Mouse (Mus musculus) midbrain, embryonic 10.5 days (tissue): ENCODE data around the gene Pth. TPM values are rescaled to one million over a fixed set of nuclear protein-coding genes. Genes with fewer than 3 reads are reported as not detected.

Source experiments
- DNase-seq: peaks from one replicate; pipeline ENCODE4 v3.0.0-alpha.2; 2017; ENCODE audit warnings: low spot score
- H3K27ac ChIP-seq: fragments of 300-500 bp; sonication (generic); replicated peaks from 2 replicates; pipeline ENCODE4 v1.5.1; 2016; ENCODE audit warnings: mild to moderate bottlenecking
- H3K27me3 ChIP-seq: fragments of 300-500 bp; sonication (generic); 2 replicates; pipeline ENCODE4 v1.6.1; 2016; ENCODE audit warnings: low read depth, mild to moderate bottlenecking; ENCODE audit not compliant: poor library complexity, severe bottlenecking
- H3K36me3 ChIP-seq: fragments of 300-500 bp; sonication (generic); 2 replicates; pipeline ENCODE4 v1.6.1; 2016; ENCODE audit warnings: mild to moderate bottlenecking, moderate library complexity
- H3K4me1 ChIP-seq: fragments of 300-500 bp; sonication (generic); 2 replicates; pipeline ENCODE4 v1.6.1; 2016
- H3K4me3 ChIP-seq: fragments of 300-500 bp; sonication (generic); 2 replicates; pipeline ENCODE4 v1.5.1; 2016; ENCODE audit warnings: mild to moderate bottlenecking, moderate library complexity
- H3K9me3 ChIP-seq: fragments of 300-500 bp; sonication (generic); replicated peaks from 2 replicates; pipeline ENCODE4 v1.6.1; 2016; ENCODE audit warnings: mild to moderate bottlenecking
- WGBS: fragments of 180-500 bp; shearing (Covaris S2); methylation state at CpG from one replicate; pipeline ENCODE4 v1.1.7; 2016; 5-methylcytosine and 5-hydroxymethylcytosine counted together
- polyA plus RNA-seq: library from polyadenylated mRNA; unstranded; fragments of >200 nt; fragmentation: Nextera tagmentation; extraction: Ambion mirVana; gene quantifications from 2 replicates; pipeline ENCODE4 v1.2.1, GENCODE M21; 2016

Pth gene
- polyA plus RNA-seq, 1 experiment from 2014 or later: not detected

GRCm38 (mm10) chr7:113377875-113378658 is 10.3 kb downstream of the Pth start:
- no peaks in the 10 kb centered on the region for H3K27me3 ChIP-seq
- H3K4me3 ChIP-seq: no peak overlapping the region
- H3K9me3 ChIP-seq: no peaks in the 10 kb centered on the region
- no peaks in the 10 kb centered on the region for H3K36me3 ChIP-seq
- H3K4me1 ChIP-seq: no peaks in the 10 kb centered on the region
- 33% methylated on average over 7 of the region's 7 CpGs for WGBS
- DNase-seq: peak; percentile 66
- no peak overlapping the region for H3K27ac ChIP-seq

DNA sequence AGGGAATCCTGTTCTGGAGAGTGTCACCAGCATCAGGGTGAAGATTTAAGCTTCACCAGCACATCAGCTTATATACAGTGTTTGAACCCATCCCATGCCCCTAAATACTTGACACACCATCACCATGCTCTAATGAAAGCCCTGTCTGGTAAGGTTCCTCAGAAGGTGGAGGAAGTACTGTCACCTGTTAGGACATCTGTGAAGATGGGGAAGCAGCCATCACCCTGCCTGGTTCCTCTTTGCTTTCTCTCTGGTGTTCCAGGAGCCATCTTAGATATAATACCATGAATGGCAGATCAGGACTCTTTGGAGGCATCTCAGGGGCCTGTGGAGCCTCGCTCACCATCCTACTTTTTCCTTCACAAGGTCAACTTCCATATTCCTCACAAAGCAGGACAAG is 15.7 kb downstream of the Pth start:
- WGBS: 83% methylated on average over 1 of the region's 1 CpGs
- H3K27ac ChIP-seq: no peak overlapping the region
- H3K9me3 ChIP-seq: no peaks in the 10 kb centered on the region
- peaks cover 15% of the 10 kb centered on the region for H3K27me3 ChIP-seq
- H3K36me3 ChIP-seq: no peaks in the 10 kb centered on the region
- H3K4me1 ChIP-seq: peaks cover 19% of the 10 kb centered on the region
- DNase-seq: no peak
- no peak overlapping the region for H3K4me3 ChIP-seq

- peaks cover 29% of the 10 kb centered on the region for H3K4me1 ChIP-seq
- DNase-seq: peak; percentile 81
- peaks cover 15% of the 10 kb centered on the region for H3K27me3 ChIP-seq
- H3K4me3 ChIP-seq: peak overlapping the region; percentile 81
- no peaks in the 10 kb centered on the region for H3K36me3 ChIP-seq
- no peaks in the 10 kb centered on the region for H3K9me3 ChIP-seq
- H3K27ac ChIP-seq: peak overlapping the region; percentile 94
- WGBS: under 1% methylated on average over 44 of the region's 44 CpGs
These were observed 18.6 kb downstream of the Pth start for GRCm38 (mm10) chr7:113369620-113370340.

- peak; percentile 97 for DNase-seq
- Histone ChIP-seq H3K9me3 (no peaks in the 10 kb centered on the region), H3K27me3 (peaks cover 15% of the 10 kb centered on the region), H3K4me1 (peaks cover 30% of the 10 kb centered on the region), H3K27ac (peak within 1 kb of the TSS; percentile 94), H3K36me3 (no peaks in the 10 kb centered on the region), H3K4me3 (peak within 1 kb of the TSS; percentile 81)
- under 1% methylated on average over 64 of the region's 64 CpGs for WGBS
These were observed 19.4 kb downstream of the Pth start, which contains the start of gene Btbd10 for GRCm38 (mm10) chr7:113368746-113369619. Btbd10 (minus strand) TSS chr7:113369392.

- 80% methylated on average over 4 of the region's 4 CpGs for WGBS
- Histone ChIP-seq H3K36me3 (no peaks in the 10 kb centered on the region), H3K27ac (no peak overlapping the region), H3K27me3 (peaks cover 15% of the 10 kb centered on the region), H3K4me3 (no peak overlapping the region), H3K4me1 (peaks cover 30% of the 10 kb centered on the region), H3K9me3 (no peaks in the 10 kb centered on the region)
- no peak for DNase-seq
These were observed 20.9 kb downstream of the Pth start for GRCm38 (mm10) chr7:113367440-113367839.

DNA sequence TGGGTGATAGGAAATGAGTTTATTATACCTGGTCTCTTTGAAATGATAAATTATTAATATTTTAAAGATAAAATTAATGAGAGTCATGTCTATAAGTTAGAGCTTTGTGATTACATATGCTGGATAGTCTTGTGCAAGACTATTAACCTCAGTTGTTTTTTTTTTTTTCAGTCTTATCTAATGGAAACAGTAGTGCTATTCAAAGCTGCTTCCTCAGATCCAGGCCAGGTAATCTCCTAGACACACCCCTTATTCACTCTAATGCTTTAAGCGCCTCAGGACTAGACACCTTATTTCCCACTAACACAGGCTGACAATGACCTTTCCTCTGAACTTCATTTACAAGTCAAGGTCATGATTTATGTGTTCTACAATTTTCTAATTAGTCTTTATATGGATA is 39.3 kb downstream of the Pth start:
- DNase-seq: no peak
- Histone ChIP-seq H3K36me3 (no peaks in the 10 kb centered on the region), H3K4me3 (no peak overlapping the region), H3K27me3 (no peaks in the 10 kb centered on the region), H3K4me1 (no peaks in the 10 kb centered on the region), H3K9me3 (no peaks in the 10 kb centered on the region), H3K27ac (no peak overlapping the region)
- WGBS: 90% methylated on average over 1 of the region's 1 CpGs

DNA sequence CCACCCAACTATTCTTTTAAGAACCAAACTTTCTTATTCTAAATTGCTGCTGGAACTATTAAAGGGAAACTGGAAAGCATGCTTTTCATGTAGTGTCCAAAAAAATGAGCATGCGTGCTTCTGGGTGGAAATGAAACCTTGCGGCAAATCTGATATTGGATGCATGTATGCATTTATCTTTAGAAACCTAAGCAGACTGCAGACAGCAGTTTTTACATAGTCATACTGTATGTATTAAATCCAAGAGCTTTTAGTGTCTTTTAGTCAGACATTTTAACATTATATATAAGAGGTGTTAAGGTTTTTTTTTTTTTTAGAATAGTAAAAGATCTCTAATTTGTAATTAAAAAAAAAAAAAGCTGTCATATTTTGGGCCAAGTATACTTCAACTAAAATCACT is 40.7 kb downstream of the Pth start:
- no peak overlapping the region for H3K4me3 ChIP-seq
- DNase-seq: no peak
- WGBS: 97% methylated on average over 2 of the region's 2 CpGs

DNA sequence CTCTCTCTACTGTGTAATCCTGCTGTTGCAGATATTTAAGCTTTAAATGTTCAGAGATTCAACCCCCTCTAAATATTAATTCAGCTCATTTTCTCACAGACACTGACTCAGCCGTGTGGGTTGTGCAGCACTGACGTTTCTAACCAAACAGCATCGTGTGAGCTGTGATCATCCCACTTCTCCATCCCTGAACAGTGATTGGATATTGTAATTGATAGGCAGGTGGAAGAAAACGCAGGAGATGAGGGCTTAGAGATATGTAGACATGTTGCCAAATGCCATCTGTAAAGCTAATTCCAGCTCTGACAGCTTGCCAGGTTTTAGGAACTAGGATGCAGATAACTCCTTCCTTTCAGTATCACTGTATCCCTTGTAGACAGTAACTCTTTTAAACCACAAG is 41.1 kb downstream of the Pth start:
- Histone ChIP-seq H3K36me3 (no peaks in the 10 kb centered on the region), H3K27me3 (no peaks in the 10 kb centered on the region), H3K4me3 (no peak overlapping the region), H3K27ac (no peak overlapping the region), H3K9me3 (no peaks in the 10 kb centered on the region), H3K4me1 (no peaks in the 10 kb centered on the region)
- WGBS: 51% methylated on average over 4 of the region's 4 CpGs
- no peak for DNase-seq

More for the DNA sequence above, 40.7 kb downstream of the Pth start:
- no peak overlapping the region for H3K27ac ChIP-seq
- no peaks in the 10 kb centered on the region for H3K27me3 ChIP-seq
- no peaks in the 10 kb centered on the region for H3K36me3 ChIP-seq
- no peaks in the 10 kb centered on the region for H3K4me1 ChIP-seq
- H3K9me3 ChIP-seq: no peaks in the 10 kb centered on the region

Other genes with a start within 250 kb of the Pth start
- 6.6 and 7.0 TPM in 2 replicates for gene Arntl, start 181.1 kb downstream of the Pth start, polyA plus RNA-seq
- 25.5 and 32.0 TPM in 2 replicates for gene Btbd10, start 19.2 kb downstream of the Pth start, polyA plus RNA-seq
- gene Far1, start 125.3 kb upstream of the Pth start, polyA plus RNA-seq: 77.9 and 88.9 TPM in 2 replicates